Mouse (Mus musculus): ENCODE results near the gene Gm42791.

DNA sequence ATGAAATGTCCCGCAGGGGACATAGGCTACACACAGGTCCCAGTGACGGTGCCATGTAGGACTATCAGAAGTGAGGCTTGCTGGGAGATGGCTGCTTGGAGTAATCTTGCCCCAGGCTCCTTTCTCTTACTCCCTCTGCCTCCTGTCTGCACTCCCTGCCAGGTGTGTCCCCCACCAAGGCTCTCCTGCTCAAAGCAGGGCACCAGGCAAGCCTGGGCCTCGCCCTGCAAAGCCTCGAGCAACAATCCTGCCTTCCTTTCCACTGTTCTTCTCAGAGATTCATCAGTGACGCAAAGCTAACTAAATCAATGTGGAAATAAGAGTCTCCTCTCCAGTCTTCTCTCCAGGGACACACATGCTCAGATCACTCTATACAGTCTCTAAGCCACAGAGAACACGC, 78.2 kb downstream of the Gm42791 start:
- TF ChIP-seq EP300 (IDR thresholded peaks at IDR 0.05; ENCODE audit: low read depth) (no peak), CTCF (IDR thresholded peaks at IDR 0.05; ENCODE audit: low read depth) (no peak)

Measured in liver, postnatal 0 days (tissue).